Mouse (Mus musculus) liver, embryonic 14.5 days (tissue): ENCODE measurements at regions not wholly inside any gene's neighbourhood (a gene's known extent, or its start where the extent isn't known, plus 50 kb on each side); places are given as distances from the start of the nearest gene placed in this dataset.

Experiments used
- CTCF ChIP-seq: IDR thresholded peaks from 2 replicates; pipeline ENCODE4 v1.5.1; 2016; ENCODE audit warnings: antibody characterized with exemption, low read depth, control low read depth
- EP300 ChIP-seq: IDR thresholded peaks from 2 replicates; pipeline ENCODE4 v1.6.1; 2016; ENCODE audit warnings: antibody characterized with exemption, low read depth

- TF ChIP-seq CTCF (no peak), EP300 (no peak)
Observed at GRCm38 (mm10) chr10:68904337-68904736, 180.9 kb downstream of the Tmem26 start.
